Mouse (Mus musculus): ENCODE measurements around the gene Hoxb9.

GRCm38 (mm10) chr11:96251480-96252031 lies 19.7 kb upstream of the Hoxb9 start:
- TF ChIP-seq CTCF (IDR thresholded peaks at IDR 0.05; ENCODE audit: control insufficient read depth, insufficient read depth, low read length) (no peak), POLR2A (IDR thresholded peaks at IDR 0.05; ENCODE audit: borderline replicate concordance, control insufficient read depth, low read depth, low read length) (no peak)
